Mouse (Mus musculus) left cerebral cortex, adult 8-10 months (tissue): ENCODE data around the gene Npnt. TPM values are rescaled to one million over a fixed set of nuclear protein-coding genes. Genes with fewer than 3 reads are reported as not detected.

ENCODE experiments used
- DNase-seq, 2 experiments: peaks; one replicate each; pipeline ENCODE4 v3.0.0; 2022; ENCODE audit warnings: low spot score in 2 of 2
- total RNA-seq, 4 experiments: library from RNA; stranded (reverse); gene quantifications; 2 replicates each; pipeline ENCODE4 v1.2.4; 2022

Gene Npnt
- total RNA-seq, 4 experiments from 2014 or later = 13.2 to 15.1 (median 14.3) TPM

- no peak for DNase-seq
These were observed 9.7 kb downstream of the Npnt start for GRCm38 (mm10) chr3:132940181-132940990.

DNA sequence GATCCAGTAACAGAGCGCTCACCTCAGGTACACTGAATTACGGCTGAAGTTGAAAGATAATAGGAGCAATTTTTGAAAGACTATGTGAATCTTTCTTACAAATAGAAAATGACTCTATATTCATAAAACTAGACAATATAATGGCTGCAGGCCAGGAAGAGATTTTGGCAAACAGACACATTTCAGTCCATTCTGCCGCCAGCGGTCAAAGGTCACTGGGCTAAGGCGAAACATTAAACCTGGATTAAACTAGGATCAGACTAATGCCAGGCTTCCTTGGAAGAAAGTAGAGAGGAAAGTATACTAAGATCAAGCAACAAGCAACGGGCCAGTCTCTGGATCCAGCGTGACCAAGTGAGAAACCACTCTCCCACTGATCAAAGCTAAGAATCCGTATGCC, 11.1 kb downstream of the Npnt start:
- no peak for DNase-seq

DNA sequence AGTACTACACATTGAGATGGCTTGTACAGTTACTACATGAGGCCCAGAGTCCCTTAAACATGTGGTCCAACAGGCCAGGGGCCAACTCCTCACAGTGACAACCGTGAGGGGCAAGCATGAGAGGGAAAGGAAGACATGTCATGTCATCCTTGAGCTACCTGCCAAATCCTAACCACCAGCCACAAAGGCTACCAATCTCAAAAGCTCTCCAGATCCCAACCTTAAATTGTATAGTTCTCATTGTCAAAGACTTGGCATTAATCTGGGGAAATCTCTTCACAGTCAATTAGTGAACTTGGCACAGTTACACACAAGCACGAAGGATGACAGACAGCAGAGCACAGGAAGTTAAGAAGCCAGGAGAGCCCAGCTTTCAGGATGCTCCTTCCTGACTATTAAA, 15.4 kb downstream of the Npnt start:
- no peak for DNase-seq

DNA sequence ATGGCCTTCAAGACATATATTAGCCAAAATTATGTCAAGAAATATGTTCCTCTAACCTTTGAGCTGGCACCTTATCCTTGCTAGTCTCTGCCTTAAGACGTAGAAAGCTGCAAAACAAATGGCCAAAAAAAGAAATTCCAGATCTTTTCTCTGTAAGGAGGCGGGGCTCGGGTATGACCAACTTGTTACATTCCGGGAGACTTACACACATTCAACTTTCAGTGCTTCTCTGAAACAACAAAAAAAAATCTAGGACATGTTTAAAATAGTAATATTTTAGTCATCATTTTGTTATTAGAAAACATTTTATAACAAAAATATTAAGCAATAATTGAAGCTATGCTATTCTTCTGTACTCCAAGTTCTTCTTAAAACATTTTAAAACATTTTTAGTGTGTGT, 18.6 kb downstream of the Npnt start:
- no peak for DNase-seq

GRCm38 (mm10) chr3:132929866-132930265, 20.2 kb downstream of the Npnt start:
- no peak for DNase-seq

DNA sequence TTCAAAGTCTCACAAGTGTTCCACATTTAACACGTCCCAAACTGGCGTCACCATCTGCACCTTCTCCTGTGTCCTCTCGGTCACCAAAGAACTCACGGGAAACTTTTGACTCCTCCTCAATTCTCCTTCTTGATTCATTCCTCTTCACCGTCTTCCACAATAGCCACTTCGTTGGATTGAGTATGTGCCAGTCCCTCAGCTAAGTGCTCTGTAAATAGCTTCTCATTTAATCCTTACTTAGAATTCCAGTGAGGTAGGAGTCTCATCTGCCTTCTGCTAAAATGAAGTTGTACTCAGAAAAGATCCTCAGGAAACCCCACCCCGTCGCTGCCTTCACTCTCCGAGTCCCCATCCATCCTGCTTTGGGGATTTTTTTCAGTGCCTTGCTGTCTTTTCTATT, 21.9 kb downstream of the Npnt start:
- no peak for DNase-seq

DNA sequence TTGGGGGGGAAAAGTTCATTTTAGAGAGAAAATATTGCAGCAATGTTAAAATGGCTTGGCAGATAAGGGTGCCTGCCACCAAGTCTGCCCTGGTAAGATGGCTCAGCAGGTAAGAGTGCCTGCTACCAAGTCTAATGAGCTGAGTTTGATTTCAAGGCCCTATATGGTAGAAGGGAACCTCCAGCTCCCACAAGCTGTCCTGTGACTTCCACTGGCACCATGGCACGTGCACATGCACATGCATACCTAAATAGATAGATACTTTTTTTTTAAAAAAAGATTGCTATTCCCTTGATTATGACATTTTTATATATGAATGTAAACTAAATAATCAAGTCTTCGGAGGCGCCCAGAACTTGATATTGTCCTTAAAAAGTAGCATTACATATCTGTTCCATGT, 30.3 kb downstream of the Npnt start:
- DNase-seq = no peak

DNA sequence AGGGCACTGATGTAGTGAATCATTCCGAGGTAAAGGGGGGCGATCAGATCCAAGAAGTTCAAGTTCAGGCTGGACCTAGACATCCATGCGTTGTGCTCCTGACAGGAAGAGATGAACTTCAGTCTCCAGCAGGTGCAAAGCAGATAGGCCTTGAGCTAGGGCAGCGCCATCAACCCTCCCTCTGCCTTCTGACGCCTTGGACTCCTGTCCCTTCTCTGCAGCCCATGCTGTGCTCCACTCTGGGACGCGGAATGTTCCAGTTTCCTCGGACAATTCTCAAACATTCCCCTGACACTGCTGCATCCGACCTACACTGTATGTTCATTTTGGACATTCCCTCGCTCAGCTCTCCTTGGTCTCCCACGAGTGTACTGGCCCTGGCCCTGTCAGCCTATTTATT, 30.9 kb downstream of the Npnt start:
- DNase-seq = no peak

GRCm38 (mm10) chr3:132917356-132918090, 32.6 kb downstream of the Npnt start:
- no peak for DNase-seq

DNA sequence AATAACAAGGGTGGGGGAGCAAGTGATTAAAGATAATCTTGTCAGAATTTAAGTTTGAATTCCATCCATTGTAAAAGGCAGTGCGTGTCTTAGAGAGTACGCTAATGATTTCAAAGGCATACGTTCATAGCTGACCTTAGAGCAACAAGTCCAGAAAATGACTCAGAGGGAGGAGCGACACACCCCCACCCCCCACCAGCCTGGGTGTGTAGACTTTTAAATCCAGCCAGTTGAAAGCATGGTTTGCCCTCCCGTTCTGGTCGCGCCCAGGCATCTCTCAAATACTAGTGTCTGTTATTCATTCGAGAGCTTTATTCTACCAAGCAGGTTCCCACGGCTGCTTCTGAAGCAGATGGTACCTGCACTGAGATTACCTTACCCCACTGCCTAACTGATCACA, 34.4 kb downstream of the Npnt start:
- no peak for DNase-seq

DNA sequence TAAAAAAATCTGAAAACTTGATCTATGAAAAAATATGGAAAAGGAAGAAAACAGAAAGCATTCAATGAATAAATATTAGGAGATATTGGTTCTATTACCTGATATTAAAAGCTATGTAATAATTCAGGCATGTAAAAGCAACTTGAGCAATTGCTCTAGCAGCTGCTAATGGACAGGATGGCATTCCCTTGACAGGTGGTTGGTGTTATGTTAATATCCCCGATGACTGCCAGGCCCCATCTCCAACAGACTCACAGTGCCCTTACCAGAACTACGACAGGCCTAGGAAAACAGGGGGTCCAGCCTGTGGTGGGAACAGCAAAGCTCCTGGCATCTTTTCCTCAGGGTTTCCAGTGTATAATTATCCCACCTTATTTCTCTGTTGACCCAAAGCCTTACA, 37.7 kb downstream of the Npnt start:
- DNase-seq = no peak

- DNase-seq = no peak
These were observed 38.4 kb downstream of the Npnt start for GRCm38 (mm10) chr3:132911716-132912115.

DNA sequence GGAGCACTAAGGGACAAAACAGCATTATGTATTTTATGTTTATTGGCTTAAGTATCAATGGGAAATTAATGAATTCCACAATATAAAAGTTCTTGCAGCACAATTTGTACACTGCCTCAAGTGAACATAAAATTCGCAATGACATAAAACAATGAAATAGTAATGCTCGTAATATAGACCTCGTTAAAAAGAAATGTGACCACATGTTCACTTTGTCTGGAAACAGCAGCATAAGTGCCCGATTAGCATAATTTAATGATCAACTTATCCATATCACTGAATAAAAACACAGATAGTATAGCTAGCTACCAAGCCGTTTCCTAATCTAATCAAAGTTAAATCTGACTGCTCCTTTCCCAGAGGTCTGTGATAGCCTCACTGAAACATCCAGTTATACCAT, 39.4 kb downstream of the Npnt start:
- no peak for DNase-seq

DNA sequence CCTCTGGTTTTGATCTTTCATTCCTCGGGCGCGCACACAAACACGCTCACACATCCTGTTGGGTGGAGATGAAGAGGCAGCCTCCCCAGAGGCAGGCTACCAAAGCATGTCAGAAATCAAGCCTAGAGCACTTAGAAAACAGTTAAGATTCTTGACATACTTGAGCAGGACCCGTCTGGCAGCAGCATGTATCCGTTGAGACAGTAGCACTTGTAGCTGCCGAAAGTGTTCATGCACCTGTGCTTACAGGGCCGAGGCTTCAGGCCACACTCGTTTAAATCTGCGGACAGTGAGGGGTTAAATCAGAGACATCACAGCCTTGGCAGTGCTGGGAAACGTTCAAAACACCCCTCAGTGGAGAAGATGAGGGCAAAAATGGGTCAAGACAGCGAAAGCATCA, 40.4 kb downstream of the Npnt start:
- DNase-seq = no peak

GRCm38 (mm10) chr3:132907506-132908203, 42.4 kb downstream of the Npnt start:
- DNase-seq = no peak

GRCm38 (mm10) chr3:132905224-132905930, 44.7 kb downstream of the Npnt start:
- DNase-seq = no peak

- no peak for DNase-seq
These were observed 46.7 kb downstream of the Npnt start for GRCm38 (mm10) chr3:132903386-132903785.

- no peak for DNase-seq
These were observed 47.2 kb downstream of the Npnt start for GRCm38 (mm10) chr3:132902921-132903320.

GRCm38 (mm10) chr3:132902206-132902605, 47.9 kb downstream of the Npnt start:
- no peak for DNase-seq

GRCm38 (mm10) chr3:132897891-132898290, 52.2 kb downstream of the Npnt start:
- no peak for DNase-seq

DNA sequence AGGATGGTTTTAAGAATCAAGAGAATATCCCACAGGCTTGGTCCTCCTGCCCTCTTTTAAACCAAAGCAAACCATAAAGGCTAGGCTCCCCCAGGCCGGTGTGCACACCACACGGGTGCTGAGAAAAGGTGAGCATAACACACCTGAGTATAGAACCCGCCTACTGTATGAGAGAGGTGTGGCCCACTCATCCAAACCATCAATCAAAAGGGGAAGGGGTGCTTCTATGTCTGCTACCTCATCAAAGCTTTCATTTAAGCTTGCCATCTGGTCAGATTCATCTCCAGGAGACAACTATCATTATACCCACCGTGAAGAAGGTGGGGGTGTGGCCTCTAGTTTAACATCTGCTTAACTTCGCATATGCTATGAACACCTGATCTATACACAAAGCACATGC, 52.7 kb downstream of the Npnt start:
- no peak for DNase-seq

- DNase-seq = no peak
These were observed 56.0 kb downstream of the Npnt start for GRCm38 (mm10) chr3:132894086-132894485.
